Mouse (Mus musculus): ENCODE measurements around the gene Msln. TPM values are rescaled to one million over a fixed set of nuclear protein-coding genes. Genes with fewer than 3 reads are reported as not detected.

Gene Msln
- polyA plus RNA-seq, 1 experiment from 2014 or later, result 70.6 TPM

DNA sequence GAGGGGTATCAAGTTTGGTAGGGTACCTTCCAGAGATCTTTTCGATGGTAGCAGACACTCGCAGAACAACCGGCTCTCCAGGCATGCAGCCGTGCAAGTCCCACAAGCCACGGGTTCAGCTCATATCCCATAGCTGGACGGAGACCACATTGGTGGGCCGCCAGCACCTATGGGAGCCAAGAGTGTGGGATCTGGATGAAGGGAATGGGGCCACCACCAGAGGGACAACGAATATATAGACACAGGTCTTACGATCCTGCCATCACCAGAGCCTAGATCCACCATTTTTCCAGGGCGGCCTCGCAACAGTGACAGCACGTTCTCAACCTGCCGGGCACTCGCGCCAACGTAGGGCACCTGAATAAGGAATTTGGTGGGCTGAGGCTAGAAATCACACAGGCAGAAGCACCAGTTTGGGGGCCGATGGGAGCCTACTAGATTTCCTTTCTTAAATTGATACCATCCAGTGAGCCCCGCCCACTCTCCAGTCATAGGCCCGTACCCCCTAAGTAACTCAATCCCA, 37.2 kb upstream of the Msln start:
- Histone ChIP-seq H3K36me3 (ENCODE audit: control insufficient read depth, insufficient read depth, low read length) (peaks cover 9% of the 10 kb centered on the region; the same call in 1 of the 2 replicates), H3K4me1 (replicated peaks; ENCODE audit: control insufficient read depth, insufficient read depth) (peaks cover 3% of the 10 kb centered on the region; the same call in 1 of the 2 replicates), H3K27me3 (ENCODE audit: control insufficient read depth, insufficient read depth, low read length) (no peaks in the 10 kb centered on the region), H3K4me2 (replicated peaks; ENCODE audit: low read depth) (peak overlapping the region; percentile 87), H3K9me3 (ENCODE audit: control insufficient read depth, low read length) (no peaks in the 10 kb centered on the region), H3K4me3 (ENCODE audit: low read depth, low read length) (peak overlapping the region; percentile 79), H3K9ac (ENCODE audit: low read length) (peak overlapping the region; percentile 76), H3K27ac (replicated peaks) (peak overlapping the region; percentile 93)
- ATAC-seq (ENCODE audit: low FRiP score, low TSS enrichment) (no peak), DNase-seq (ENCODE audit: low spot score) (no peak)
- no peak for TF ChIP-seq EP300 (optimal IDR thresholded peaks at IDR 0.05)
- WGBS, result 20% methylated on average over 19 of the region's 19 CpGs

DNA sequence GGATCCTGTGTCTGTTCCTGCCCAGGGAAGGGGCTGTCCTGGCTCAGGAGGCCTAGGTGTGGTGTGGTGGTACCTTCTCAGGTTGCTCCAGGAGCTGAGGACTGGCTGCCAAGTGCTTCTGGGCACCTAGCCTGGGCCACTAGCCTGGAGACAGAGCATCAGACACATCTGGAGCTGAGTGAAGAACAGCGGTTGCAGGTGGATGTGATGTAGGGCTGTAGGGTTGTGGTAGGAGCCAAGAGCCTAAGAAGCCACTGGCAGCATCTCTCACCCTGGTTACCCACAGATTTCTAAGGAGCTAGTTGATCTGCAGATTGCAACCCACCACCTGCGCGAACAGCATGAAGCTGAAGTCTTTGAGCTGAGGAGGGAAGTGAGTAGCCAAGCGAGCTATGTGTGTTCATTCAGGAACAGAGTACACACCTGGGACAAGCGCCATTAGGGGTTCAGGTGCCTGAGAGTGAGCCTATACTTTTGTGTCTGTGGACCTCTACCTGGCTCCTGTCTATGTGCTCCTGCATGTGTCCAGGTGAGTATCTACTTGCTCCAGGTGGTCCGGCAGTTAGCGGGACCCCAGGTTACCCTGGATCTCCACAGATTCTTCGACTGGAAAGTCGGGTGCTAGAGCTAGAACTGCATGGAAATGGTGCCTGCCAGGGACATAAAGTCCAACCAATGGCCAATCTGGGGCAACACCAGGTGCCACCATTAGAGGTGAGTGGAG, 32.8 kb upstream of the Msln start:
- H3K4me3 ChIP-seq (ENCODE audit: low read depth, low read length), result no peak overlapping the region
- no peak for DNase-seq (ENCODE audit: low spot score)
- WGBS, result 91% methylated on average over 9 of the region's 9 CpGs

GRCm38 (mm10) chr17:25786280-25786679, 32.1 kb upstream of the Msln start, which contains the start of gene Ccdc78:
TSS of gene Ccdc78 (plus strand) at chr17:25786580.
- H3K4me1 ChIP-seq (replicated peaks; ENCODE audit: control insufficient read depth, insufficient read depth), result peaks cover 5% of the 10 kb centered on the region
- no peak for TF ChIP-seq EP300 (optimal IDR thresholded peaks at IDR 0.05)
- H3K4me3 ChIP-seq (ENCODE audit: low read depth, low read length), result peak within 1 kb of the TSS; percentile 69
- ATAC-seq (ENCODE audit: low FRiP score, low TSS enrichment), result no peak
- H3K27ac ChIP-seq (replicated peaks), result peak within 1 kb of the TSS; percentile 45
- no peak for DNase-seq (ENCODE audit: low spot score)
- H3K27me3 ChIP-seq (ENCODE audit: control insufficient read depth, insufficient read depth, low read length), result no peaks in the 10 kb centered on the region
- no peaks in the 10 kb centered on the region for H3K9me3 ChIP-seq (ENCODE audit: control insufficient read depth, low read length)
- WGBS, result 74% methylated on average over 3 of the region's 3 CpGs
- H3K9ac ChIP-seq (ENCODE audit: low read length), result peak within 1 kb of the TSS; percentile 61; the same call in 1 of the 2 replicates
- peaks cover 14% of the 10 kb centered on the region; the same call in 1 of the 2 replicates for H3K36me3 ChIP-seq (ENCODE audit: control insufficient read depth, insufficient read depth, low read length)
- H3K4me2 ChIP-seq (replicated peaks; ENCODE audit: low read depth), result peak within 1 kb of the TSS; percentile 77

More for the DNA sequence above, 32.8 kb upstream of the Msln start:
- H3K4me1 ChIP-seq (replicated peaks; ENCODE audit: control insufficient read depth, insufficient read depth), result peaks cover 8% of the 10 kb centered on the region
- H3K9ac ChIP-seq (ENCODE audit: low read length), result no peak overlapping the region
- H3K9me3 ChIP-seq (ENCODE audit: control insufficient read depth, low read length), result no peaks in the 10 kb centered on the region
- ATAC-seq (ENCODE audit: low FRiP score, low TSS enrichment), result no peak
- peaks cover 14% of the 10 kb centered on the region; the same call in 1 of the 2 replicates for H3K36me3 ChIP-seq (ENCODE audit: control insufficient read depth, insufficient read depth, low read length)
- H3K27ac ChIP-seq (replicated peaks), result no peak overlapping the region
- no peak overlapping the region for H3K4me2 ChIP-seq (replicated peaks; ENCODE audit: low read depth)
- TF ChIP-seq CTCF (IDR thresholded peaks at IDR 0.05; ENCODE audit: low read depth), result no peak
- no peak for TF ChIP-seq EP300 (optimal IDR thresholded peaks at IDR 0.05)
- H3K27me3 ChIP-seq (ENCODE audit: control insufficient read depth, insufficient read depth, low read length), result no peaks in the 10 kb centered on the region

DNA sequence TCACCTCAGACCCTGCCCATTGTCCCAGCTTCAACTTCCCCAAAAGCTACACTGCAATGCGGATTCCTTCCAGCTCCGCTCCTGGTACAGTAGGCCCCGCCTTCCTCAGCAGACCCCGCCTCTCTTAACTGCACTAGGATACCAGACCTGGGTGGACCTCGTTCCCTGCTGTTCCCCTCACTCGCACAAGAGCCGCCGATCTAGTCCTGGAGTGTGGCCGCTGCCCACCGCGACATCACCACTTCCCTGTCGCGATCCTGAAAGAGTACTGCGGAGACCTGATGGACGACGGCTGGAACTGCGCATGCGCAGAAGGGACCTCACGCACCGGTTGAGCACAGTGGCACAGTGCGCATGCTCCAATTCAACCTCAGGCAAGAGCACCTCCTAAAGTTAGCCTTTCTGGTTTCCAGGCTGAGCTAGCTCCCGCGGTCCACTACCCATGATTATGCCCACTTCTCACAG, 31.1 kb upstream of the Msln start, which contains the start of gene Haghl:
Haghl (minus strand) TSS at position 393 of the 465 bp plus-strand sequence.
- no peak for TF ChIP-seq EP300 (optimal IDR thresholded peaks at IDR 0.05)
- peak; percentile 29 for TF ChIP-seq CTCF (IDR thresholded peaks at IDR 0.05; ENCODE audit: low read depth)
- DNase-seq (ENCODE audit: low spot score) (peak; percentile 95), ATAC-seq (ENCODE audit: low FRiP score, low TSS enrichment) (peak; percentile 82)
- Histone ChIP-seq H3K36me3 (ENCODE audit: control insufficient read depth, insufficient read depth, low read length) (peaks cover 10% of the 10 kb centered on the region; the same call in 1 of the 2 replicates), H3K27ac (replicated peaks) (peak within 1 kb of the TSS; percentile 45), H3K27me3 (ENCODE audit: control insufficient read depth, insufficient read depth, low read length) (no peaks in the 10 kb centered on the region), H3K9ac (ENCODE audit: low read length) (peak within 1 kb of the TSS; percentile 61), H3K4me3 (ENCODE audit: low read depth, low read length) (peak within 1 kb of the TSS; percentile 69), H3K4me1 (replicated peaks; ENCODE audit: control insufficient read depth, insufficient read depth) (peaks cover 5% of the 10 kb centered on the region), H3K4me2 (replicated peaks; ENCODE audit: low read depth) (peak within 1 kb of the TSS; percentile 77), H3K9me3 (ENCODE audit: control insufficient read depth, low read length) (no peaks in the 10 kb centered on the region)
- under 1% methylated on average over 23 of the region's 23 CpGs for WGBS

- Histone ChIP-seq H3K4me3 (ENCODE audit: low read depth, low read length) (no peak overlapping the region), H3K27ac (replicated peaks) (no peak overlapping the region), H3K4me1 (replicated peaks; ENCODE audit: control insufficient read depth, insufficient read depth) (peaks cover 5% of the 10 kb centered on the region), H3K9ac (ENCODE audit: low read length) (no peak overlapping the region), H3K4me2 (replicated peaks; ENCODE audit: low read depth) (0 out of 2 replicates have a peak overlapping the region, but pooled peaks have one; percentile 77), H3K27me3 (ENCODE audit: control insufficient read depth, insufficient read depth, low read length) (no peaks in the 10 kb centered on the region), H3K36me3 (ENCODE audit: control insufficient read depth, insufficient read depth, low read length) (peaks cover 5% of the 10 kb centered on the region; the same call in 1 of the 2 replicates), H3K9me3 (ENCODE audit: control insufficient read depth, low read length) (no peaks in the 10 kb centered on the region)
- 74% methylated on average over 15 of the region's 15 CpGs for WGBS
- DNase-seq (ENCODE audit: low spot score) (no peak), ATAC-seq (ENCODE audit: low FRiP score, low TSS enrichment) (no peak)
- TF ChIP-seq EP300 (optimal IDR thresholded peaks at IDR 0.05) (no peak), CTCF (IDR thresholded peaks at IDR 0.05; ENCODE audit: low read depth) (no peak)
Observed at GRCm38 (mm10) chr17:25783861-25784574, 29.8 kb upstream of the Msln start.
